Mouse (Mus musculus) bone marrow, adult 2 months (tissue): Measurements from ENCODE around the gene Myl7.

Experiments used
- CTCF ChIP-seq: fragments of 200-500 bp; IDR thresholded peaks from 2 replicates; pipeline ENCODE4 v1.5.1; 2011; ENCODE audit warnings: low read length, control low read depth; ENCODE audit not compliant: control insufficient read depth, insufficient read depth
- POLR2A ChIP-seq: fragments of 200-500 bp; IDR thresholded peaks from 2 replicates; pipeline ENCODE4 v1.6.1; 2011; ENCODE audit warnings: low read depth, mild to moderate bottlenecking, control low read depth, low read length, borderline replicate concordance; ENCODE audit not compliant: control insufficient read depth

- TF ChIP-seq CTCF (no peak), POLR2A (no peak)
Measured at GRCm38 (mm10) chr11:5903844-5904243, 5.3 kb upstream of the Myl7 start.
